9 mouse cellular contexts compared by ENCODE assay signal in genomic region chr8:80611441-80611751, GRCm38 (mm10). TPM values are rescaled to one million over a fixed set of nuclear protein-coding genes. Genes with fewer than 3 reads are reported as not detected.
DNase-seq lines count a peak whose midpoint lies in the region; ATAC-seq lines count a peak whose summit lies in the region.
"Had no signal": no experiment of that assay in that cellular context is flagged by ENCODE, and none has a peak within 500 bp of the region (broad histone marks: within the 10 kb centered on the region; RNA-seq: fewer than 3 reads in every experiment).

No protein-coding gene starts in this region.

- no peak overlapping the region for H3K27ac ChIP-seq in liver, embryonic 12.5 days
- no peak overlapping the region for H3K27ac ChIP-seq in embryonic facial prominence, embryonic 15.5 days (replicated peaks)
- H3K27ac ChIP-seq in limb, embryonic 10.5 days: no peak overlapping the region

- no peaks in the 10 kb centered on the region for H3K36me3 ChIP-seq in liver, embryonic 12.5 days
- no peaks in the 10 kb centered on the region for H3K36me3 ChIP-seq in embryonic facial prominence, embryonic 15.5 days
- no peaks in the 10 kb centered on the region for H3K36me3 ChIP-seq in limb, embryonic 10.5 days

- no peaks in the 10 kb centered on the region for H3K9me3 ChIP-seq in liver, embryonic 12.5 days (replicated peaks)
- no peaks in the 10 kb centered on the region for H3K9me3 ChIP-seq in embryonic facial prominence, embryonic 15.5 days (replicated peaks)
- H3K9me3 ChIP-seq in limb, embryonic 10.5 days (replicated peaks): no peaks in the 10 kb centered on the region

- peaks cover 52% of the 10 kb centered on the region for H3K27me3 ChIP-seq in liver, embryonic 12.5 days (replicated peaks)
- H3K27me3 ChIP-seq in embryonic facial prominence, embryonic 15.5 days: peaks cover 22% of the 10 kb centered on the region
- peaks cover 27% of the 10 kb centered on the region for H3K27me3 ChIP-seq in limb, embryonic 10.5 days (ENCODE audit: low read depth, poor library complexity, severe bottlenecking)

- peak overlapping the region; percentile 29 for H3K4me2 ChIP-seq in liver, embryonic 12.5 days
- peak overlapping the region; percentile 44 for H3K4me2 ChIP-seq in embryonic facial prominence, embryonic 15.5 days (replicated peaks)

- no peak for ATAC-seq in liver, embryonic 12.5 days
- no peak for ATAC-seq in embryonic facial prominence, embryonic 15.5 days (ENCODE audit: insufficient number of reproducible peaks, low FRiP score, low TSS enrichment, low read depth)
- ATAC-seq: inflammation-experienced regulatory T-cells, adult 6 months had no signal

- WGBS in liver, embryonic 12.5 days (ENCODE audit: insufficient replicate concordance): 6% methylated on average over 12 of the region's 12 CpGs
- WGBS in embryonic facial prominence, embryonic 15.5 days: 4% methylated on average over 12 of the region's 12 CpGs
- WGBS in limb, embryonic 10.5 days: 4% methylated on average over 12 of the region's 12 CpGs

- peaks cover 5% of the 10 kb centered on the region; the same call in 1 of the 2 replicates for H3K4me1 ChIP-seq in liver, embryonic 12.5 days
- peaks cover 12% of the 10 kb centered on the region for H3K4me1 ChIP-seq in embryonic facial prominence, embryonic 15.5 days
- peaks cover 14% of the 10 kb centered on the region for H3K4me1 ChIP-seq in limb, embryonic 10.5 days

- no peak overlapping the region for H3K9ac ChIP-seq in liver, embryonic 12.5 days
- no peak overlapping the region for H3K9ac ChIP-seq in embryonic facial prominence, embryonic 15.5 days

- no peak overlapping the region for H3K4me3 ChIP-seq in liver, embryonic 12.5 days
- peak overlapping the region; percentile 12 for H3K4me3 ChIP-seq in embryonic facial prominence, embryonic 15.5 days (replicated peaks)
- peak overlapping the region; percentile 33 for H3K4me3 ChIP-seq in limb, embryonic 10.5 days

- DNase-seq in liver: no peak
- peak; percentile 38 for DNase-seq in limb, embryonic 10.5 days (ENCODE audit: low spot score)
- DNase-seq in right cerebral cortex, postnatal 4 days: peak; percentile 26
- no peak for DNase-seq in cerebellum, adult 9-11 months
- no peak for DNase-seq in lung, postnatal 4 days
- DNase-seq: lung, postnatal 14 days had no signal

RNA-seq across cellular contexts. Expression of gene Frem3, which starts 0.5 kb away (rescaled TPM):
- polyA plus RNA-seq in liver, embryonic 12.5 days (2016; fragmentation: Nextera tagmentation; extraction: Ambion mirVana): 0.13 and 0.14 TPM in 2 replicates
- 0.05 and 0.08 TPM in 2 replicates for polyA plus RNA-seq in embryonic facial prominence, embryonic 15.5 days (2015; fragmentation: Nextera tagmentation; extraction: Ambion mirVana)
- 0.03 TPM in 2 replicates for polyA plus RNA-seq in limb, embryonic 10.5 days (2016; fragmentation: Nextera tagmentation; extraction: Ambion mirVana)
- polyA plus RNA-seq: inflammation-experienced regulatory T-cells, adult 6 months had no signal

Comparison
In these comparisons a context has a peak if more than half of its experiments do, and no peak if none do; other contexts are left out.
1. DNase-seq: peak in limb, embryonic 10.5 days (single experiment) and right cerebral cortex, postnatal 4 days (single experiment); none in liver (single experiment), cerebellum, adult 9-11 months (single experiment) and lung, postnatal 4 days (0 of 2).